12 mouse cellular contexts compared by ENCODE assay signal in the genomic region with DNA sequence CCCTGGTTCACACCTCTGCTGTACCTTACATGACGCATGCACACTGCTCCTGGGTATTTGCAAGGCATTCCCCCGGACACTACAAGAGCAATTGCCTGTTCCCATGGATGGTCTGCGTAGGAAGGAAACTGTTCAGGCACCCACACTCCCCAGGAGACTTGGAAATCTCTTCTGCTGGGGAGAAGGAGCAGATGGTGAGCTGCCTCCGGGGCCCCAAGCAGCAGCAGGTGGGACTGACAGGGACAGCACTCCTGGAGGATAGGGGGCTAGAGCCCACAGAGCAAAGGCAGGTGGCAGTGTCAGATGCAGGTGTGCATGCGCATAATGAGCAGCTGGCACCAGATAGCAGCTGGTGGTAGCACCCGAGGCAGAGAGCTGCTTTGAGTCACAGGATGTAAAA.
DNase-seq lines count a peak whose midpoint lies in the region; ATAC-seq and TF ChIP-seq lines count a peak whose summit lies in the region.
"Had no signal": no experiment of that assay in that cellular context is flagged by ENCODE, and none has a peak within 500 bp of the region (broad histone marks: within the 10 kb centered on the region; RNA-seq: fewer than 3 reads in every experiment).

No protein-coding gene starts in this region.

- H3K9ac ChIP-seq in CH12.LX (ENCODE audit: insufficient read depth, low read depth) = no peak overlapping the region
- no peak overlapping the region for H3K9ac ChIP-seq in kidney, embryonic 15.5 days
- H3K9ac ChIP-seq: liver, embryonic 13.5 days had no signal

- no peaks in the 10 kb centered on the region for H3K79me2 ChIP-seq in CH12.LX (replicated peaks; ENCODE audit: control insufficient read depth, extremely low read depth, insufficient read depth, poor library complexity, severe bottlenecking)

- H3K27ac ChIP-seq in CH12.LX (ENCODE audit: insufficient read depth, low read depth) = no peak overlapping the region
- H3K27ac ChIP-seq in bone marrow macrophage, adult 2 months (ENCODE audit: insufficient read depth, low read depth, low read length) = peak overlapping the region; percentile 28; the same call in 1 of the 2 replicates
- no peak overlapping the region for H3K27ac ChIP-seq in kidney, embryonic 15.5 days
- H3K27ac ChIP-seq: liver, embryonic 13.5 days; stomach, postnatal 0 days had no signal

- H3K9me3 ChIP-seq in CH12.LX (replicated peaks; ENCODE audit: low read length) = peaks cover 4% of the 10 kb centered on the region
- H3K9me3 ChIP-seq in kidney, embryonic 15.5 days (replicated peaks) = no peaks in the 10 kb centered on the region

- no peak overlapping the region for H3K4me2 ChIP-seq in CH12.LX (ENCODE audit: insufficient read depth, low read depth, poor library complexity, severe bottlenecking)
- H3K4me2 ChIP-seq in kidney, embryonic 15.5 days = no peak overlapping the region
- H3K4me2 ChIP-seq: liver, embryonic 13.5 days had no signal

- H3K27me3 ChIP-seq in CH12.LX (replicated peaks) = no peaks in the 10 kb centered on the region
- H3K27me3 ChIP-seq in kidney, embryonic 15.5 days = no peaks in the 10 kb centered on the region
- H3K27me3 ChIP-seq: liver, embryonic 13.5 days had no signal

- TF ChIP-seq POLR2A in CH12.LX (IDR thresholded peaks at IDR 0.05; ENCODE audit: low read depth, low read length) = no peak
- no peak for TF ChIP-seq POLR2A in bone marrow macrophage, adult 2 months (IDR thresholded peaks at IDR 0.05; ENCODE audit: borderline replicate concordance, low read depth, low read length)

- peak; percentile 22 for DNase-seq in CH12.LX (ENCODE audit: extremely low read depth)
- DNase-seq in layer of hippocampus, postnatal 14 days (ENCODE audit: low spot score in 2 of 2) = peak; percentile 22 to 23
- peak; percentile 43 to 66 for DNase-seq in right cerebral cortex, postnatal 36 days (ENCODE audit: low spot score in 2 of 2)
- no peak for DNase-seq in kidney, adult 8-10 months
- DNase-seq in retina, embryonic 14.5 days (ENCODE audit: low spot score) = no peak
- DNase-seq: kidney, postnatal 25 days; liver, embryonic 13.5 days; retina, postnatal 1 day had no signal

- no peak for TF ChIP-seq RAD21 in CH12.LX (IDR thresholded peaks at IDR 0.05; ENCODE audit: low read depth, low read length)

- in situ Hi-C loops in CH12.LX (cut with MboI; ENCODE audit: low pct_ligation_motif_present, low pct_unique_long_range_greater_than_20kb, low sequenced_read_pairs) = no loop called here

- TF ChIP-seq EP300 in CH12.LX (IDR thresholded peaks at IDR 0.05; ENCODE audit: low read length) = no peak

- H3K4me3 ChIP-seq in CH12.LX (replicated peaks in 1 of 3; ENCODE audit: low read depth in 2 of 3, low read length in 2 of 3, poor library complexity in 1 of 3) = no peak overlapping the region
- H3K4me3 ChIP-seq in bone marrow macrophage, adult 2 months (ENCODE audit: insufficient read depth, low read length) = no peak overlapping the region
- H3K4me3 ChIP-seq in kidney, embryonic 15.5 days (replicated peaks) = no peak overlapping the region
- H3K4me3 ChIP-seq: liver, embryonic 13.5 days had no signal

- ATAC-seq in kidney, embryonic 15.5 days (replicated peaks; ENCODE audit: low FRiP score) = no peak
- ATAC-seq: inflammation-experienced regulatory T-cells, adult 6 months had no signal

- no peaks in the 10 kb centered on the region for H3K36me3 ChIP-seq in CH12.LX (replicated peaks in 1 of 2; ENCODE audit: control insufficient read depth in 1 of 2, insufficient read depth in 1 of 2, low read length in 1 of 2)
- H3K36me3 ChIP-seq in kidney, embryonic 15.5 days = no peaks in the 10 kb centered on the region
- H3K36me3 ChIP-seq: liver, embryonic 13.5 days had no signal

- TF ChIP-seq CTCF in CH12.LX (conservative IDR thresholded peaks at IDR 0.05 in 1 of 2, IDR thresholded peaks at IDR 0.05 in 1 of 2; ENCODE audit: low read depth in 2 of 2, low read length in 2 of 2) = no peak
- TF ChIP-seq CTCF in bone marrow macrophage, adult 2 months (IDR thresholded peaks at IDR 0.05; ENCODE audit: low read depth, low read length) = no peak

- H3K4me1 ChIP-seq in CH12.LX (ENCODE audit: control insufficient read depth in 1 of 2, insufficient read depth in 2 of 2) = peaks cover 5 to 16% of the 10 kb centered on the region in 2 experiments; a peak in 3 of 4 replicates
- peaks cover 25% of the 10 kb centered on the region for H3K4me1 ChIP-seq in bone marrow macrophage, adult 2 months (ENCODE audit: control insufficient read depth, insufficient read depth, low read length)
- H3K4me1 ChIP-seq in kidney, embryonic 15.5 days = no peaks in the 10 kb centered on the region
- H3K4me1 ChIP-seq: liver, embryonic 13.5 days had no signal

- dilution Hi-C loops in CH12.LX (cut with MboI; ENCODE audit: extremely low pct_ligation_motif_present, extremely low pct_unique_long_range_greater_than_20kb, low sequenced_read_pairs) = no loop called here

- WGBS in kidney, embryonic 15.5 days = 76% methylated on average over 6 of the region's 6 CpGs

TF ChIP-seq in CH12.LX, 34 proteins besides CTCF, POLR2A, EP300 and RAD21:
- peak; percentile 84 for TF ChIP-seq TCF12 (IDR thresholded peaks at IDR 0.05; ENCODE audit: low read depth, low read length)
- TF ChIP-seq GABPA (IDR thresholded peaks at IDR 0.05; ENCODE audit: insufficient replicate concordance, low read depth, low read length) = no peak
- TF ChIP-seq BHLHE40 (IDR thresholded peaks at IDR 0.05; ENCODE audit: low read depth, low read length) = no peak; the same call in 1 of the 2 replicates

Comparison
In these comparisons a context has a peak if more than half of its experiments do, and no peak if none do; other contexts are left out.
1. DNase-seq: peak in CH12.LX (single experiment), layer of hippocampus, postnatal 14 days (2 of 2) and right cerebral cortex, postnatal 36 days (2 of 2); none in kidney, adult 8-10 months (0 of 2) and retina, embryonic 14.5 days (single experiment).